Mouse (Mus musculus) MEL (cell line): ENCODE results near the gene Ctdspl. TPM values are rescaled to one million over a fixed set of nuclear protein-coding genes. Genes with fewer than 3 reads are reported as not detected.

Source experiments
- DNase-seq: peaks from one replicate; pipeline ENCODE4 v3.0.0; 2011; ENCODE audit warnings: low read depth, low spot score
- H3K27ac ChIP-seq: 2 replicates; pipeline ENCODE4 v1.5.1; 2012; ENCODE audit warnings: low read depth, mild to moderate bottlenecking, control low read depth, low read length, moderate library complexity; ENCODE audit not compliant: control insufficient read depth
- H3K27me3 ChIP-seq, 2 experiments: fragments of 150-350 bp in 1 of 2; sonication (generic) in 1 of 2; 2 replicates each; pipeline ENCODE4 v1.6.1; 2012; ENCODE audit warnings: low read length in 2 of 2, mild to moderate bottlenecking in 2 of 2, improper control_type of control experiment in 1 of 2, moderate library complexity in 1 of 2; ENCODE audit not compliant: insufficient read depth in 2 of 2, control insufficient read depth in 1 of 2
- H3K36me3 ChIP-seq, 2 experiments: 2 replicates each; pipeline ENCODE4 v1.6.1; 2012 to 2014; ENCODE audit warnings: low read length in 2 of 2, improper control_type of control experiment in 1 of 2, inconsistent platforms in 1 of 2, mild to moderate bottlenecking in 1 of 2; ENCODE audit not compliant: insufficient read depth in 2 of 2, control insufficient read depth in 1 of 2
- H3K4me1 ChIP-seq, 2 experiments: fragments of 150-350 bp in 1 of 2; sonication (generic) in 1 of 2; 2 replicates each; pipeline ENCODE4 v1.6.1; 2012; ENCODE audit warnings: low read length in 2 of 2, improper control_type of control experiment in 1 of 2, mild to moderate bottlenecking in 1 of 2; ENCODE audit not compliant: insufficient read depth in 2 of 2, control insufficient read depth in 1 of 2
- H3K4me3 ChIP-seq, 2 experiments: fragments of 150-350 bp in 1 of 2; sonication (generic) in 1 of 2; 2 replicates each; pipeline ENCODE4 v1.5.1; 2012; ENCODE audit warnings: low read depth in 2 of 2, low read length in 2 of 2, mild to moderate bottlenecking in 2 of 2, moderate library complexity in 2 of 2, control low read depth in 1 of 2, improper control_type of control experiment in 1 of 2; ENCODE audit not compliant: control insufficient read depth in 1 of 2, insufficient read depth in 1 of 2
- H3K79me2 ChIP-seq: 2 replicates; pipeline ENCODE4 v1.6.1; 2012; ENCODE audit warnings: mild to moderate bottlenecking, low read length, moderate library complexity; ENCODE audit not compliant: control insufficient read depth, poor library complexity, insufficient read depth
- H3K9ac ChIP-seq: 2 replicates; pipeline ENCODE4 v1.6.1; 2012; ENCODE audit warnings: low read depth, mild to moderate bottlenecking, control low read depth, low read length, moderate library complexity; ENCODE audit not compliant: control insufficient read depth, poor library complexity, severe bottlenecking
- H3K9me3 ChIP-seq: fragments of 150-350 bp; sonication (generic); replicated peaks from 2 replicates; pipeline ENCODE4 v1.6.1; 2012; ENCODE audit warnings: mild to moderate bottlenecking, low read length, improper control_type of control experiment, moderate library complexity; ENCODE audit not compliant: insufficient read depth
- BHLHE40 ChIP-seq: IDR thresholded peaks from 2 replicates; pipeline ENCODE4 v1.6.1; 2012; ENCODE audit warnings: low read depth, mild to moderate bottlenecking, inconsistent platforms, low read length, improper control_type of control experiment, borderline replicate concordance
- CHD1 ChIP-seq: IDR thresholded peaks from 2 replicates; pipeline ENCODE4 v1.6.1; 2012; ENCODE audit warnings: low read depth, mild to moderate bottlenecking, inconsistent platforms, low read length, improper control_type of control experiment
- CTCF ChIP-seq, 3 experiments: IDR thresholded peaks in 2 of 3; conservative IDR thresholded peaks in 1 of 3; 2 replicates each; pipeline ENCODE4 v1.5.1; 2011 to 2012; ENCODE audit warnings: low read length in 3 of 3, low read depth in 2 of 3, mild to moderate bottlenecking in 2 of 3, improper control_type of control experiment in 1 of 3, inconsistent platforms in 1 of 3, mixed read lengths in 1 of 3, moderate library complexity in 1 of 3; ENCODE audit not compliant: control insufficient read depth in 1 of 3, insufficient read depth in 1 of 3, poor library complexity in 1 of 3, severe bottlenecking in 1 of 3
- ETS1 ChIP-seq: IDR thresholded peaks from 2 replicates; pipeline ENCODE4 v1.6.1; 2012; ENCODE audit warnings: low read depth, mild to moderate bottlenecking, inconsistent platforms, low read length, improper control_type of control experiment, moderate library complexity
- GABPA ChIP-seq: IDR thresholded peaks from 2 replicates; pipeline ENCODE4 v1.6.1; 2012; ENCODE audit warnings: low read depth, mild to moderate bottlenecking, inconsistent platforms, low read length, improper control_type of control experiment, moderate library complexity
- GATA1 ChIP-seq: IDR thresholded peaks from 2 replicates; pipeline ENCODE4 v1.6.1; 2011; ENCODE audit warnings: low read depth, low read length, improper control_type of control experiment
- HCFC1 ChIP-seq: IDR thresholded peaks from 2 replicates; pipeline ENCODE4 v1.6.1; 2012; ENCODE audit warnings: low read depth, mild to moderate bottlenecking, inconsistent platforms, low read length, improper control_type of control experiment, moderate library complexity
- JUND ChIP-seq: IDR thresholded peaks from 2 replicates; pipeline ENCODE4 v1.6.1; 2011; ENCODE audit warnings: low read depth, mild to moderate bottlenecking, improper control_type of control experiment, low read length
- KAT2A ChIP-seq: conservative IDR thresholded peaks from 2 replicates; pipeline ENCODE4 v1.6.1; 2012; ENCODE audit warnings: low read depth, low read length, improper control_type of control experiment, inconsistent platforms
- MAZ ChIP-seq: IDR thresholded peaks from 2 replicates; pipeline ENCODE4 v1.6.1; 2012; ENCODE audit warnings: low read depth, mild to moderate bottlenecking, inconsistent platforms, low read length, improper control_type of control experiment
- MEF2A ChIP-seq: IDR thresholded peaks from 2 replicates; pipeline ENCODE4 v1.6.1; 2014; ENCODE audit warnings: low read depth, mild to moderate bottlenecking, inconsistent platforms, low read length, improper control_type of control experiment; ENCODE audit not compliant: poor library complexity, insufficient replicate concordance, severe bottlenecking; ENCODE audit errors: extremely low read depth
- MXI1 ChIP-seq: IDR thresholded peaks from 2 replicates; pipeline ENCODE4 v1.6.1; 2011; ENCODE audit warnings: mild to moderate bottlenecking, low read depth, low read length, improper control_type of control experiment
- MYC ChIP-seq: IDR thresholded peaks from 2 replicates; pipeline ENCODE4 v1.6.1; 2011; ENCODE audit warnings: low read depth, mild to moderate bottlenecking, low read length, improper control_type of control experiment, moderate library complexity
- NELFE ChIP-seq: IDR thresholded peaks from 2 replicates; pipeline ENCODE4 v1.6.1; 2011; ENCODE audit warnings: low read depth, low read length, improper control_type of control experiment
- NRF1 ChIP-seq: IDR thresholded peaks from 2 replicates; pipeline ENCODE4 v1.6.1; 2014; ENCODE audit warnings: low read depth, mild to moderate bottlenecking, inconsistent platforms, low read length, improper control_type of control experiment, moderate library complexity; ENCODE audit not compliant: poor library complexity, insufficient read depth, severe bottlenecking
- POLR2A ChIP-seq, 2 experiments: IDR thresholded peaks; 2 replicates each; pipeline ENCODE4 v1.6.1; 2011 to 2012; ENCODE audit warnings: low read length in 2 of 2, mild to moderate bottlenecking in 2 of 2, control low read depth in 1 of 2, improper control_type of control experiment in 1 of 2, low read depth in 1 of 2, moderate library complexity in 1 of 2; ENCODE audit not compliant: control insufficient read depth in 1 of 2, insufficient read depth in 1 of 2, poor library complexity in 1 of 2
- POLR2AphosphoS2 ChIP-seq: IDR thresholded peaks from 2 replicates; pipeline ENCODE4 v1.6.1; 2011; ENCODE audit warnings: low read length, improper control_type of control experiment
- RAD21 ChIP-seq: IDR thresholded peaks from 2 replicates; pipeline ENCODE4 v1.6.1; 2011; ENCODE audit warnings: mild to moderate bottlenecking, low read depth, low read length, improper control_type of control experiment
- SIN3A ChIP-seq: IDR thresholded peaks from 2 replicates; pipeline ENCODE4 v1.6.1; 2012; ENCODE audit warnings: low read length, improper control_type of control experiment, inconsistent platforms
- SMC3 ChIP-seq: IDR thresholded peaks from 2 replicates; pipeline ENCODE4 v1.6.1; 2011; ENCODE audit warnings: low read depth, low read length, improper control_type of control experiment
- TCF12 ChIP-seq: IDR thresholded peaks from 2 replicates; pipeline ENCODE4 v1.6.1; 2014; ENCODE audit warnings: low read depth, mild to moderate bottlenecking, inconsistent platforms, low read length, improper control_type of control experiment, moderate library complexity
- ZKSCAN1 ChIP-seq: IDR thresholded peaks from 2 replicates; pipeline ENCODE4 v1.6.1; 2012; ENCODE audit warnings: low read depth, mild to moderate bottlenecking, inconsistent platforms, low read length, improper control_type of control experiment, moderate library complexity
- ZMIZ1 ChIP-seq: IDR thresholded peaks from 2 replicates; pipeline ENCODE4 v1.6.1; 2012; ENCODE audit warnings: low read depth, mild to moderate bottlenecking, inconsistent platforms, low read length, improper control_type of control experiment, moderate library complexity
- ZNF384 ChIP-seq: IDR thresholded peaks from 2 replicates; pipeline ENCODE4 v1.6.1; 2012; ENCODE audit warnings: low read depth, mild to moderate bottlenecking, inconsistent platforms, low read length, improper control_type of control experiment
- polyA plus RNA-seq, 2 experiments: library from polyadenylated mRNA; stranded (reverse) in 1 of 2; unstranded in 1 of 2; fragments of >175 nt in 1 of 2; fragments of >200 nt in 1 of 2; gene quantifications; 2 replicates each; pipeline versions ENCODE4 v1.2.1 to v1.2.4; 2012; ENCODE audit warnings: low replicate concordance in 2 of 2, low read depth in 1 of 2; ENCODE audit not compliant: insufficient read length in 2 of 2, insufficient read depth in 1 of 2, missing spikeins in 1 of 2
- total RNA-seq: library from RNA; depleted of rRNA; stranded (reverse); fragments of 300-350 nt; gene quantifications from 2 replicates; pipeline ENCODE4 v1.2.3, GENCODE M21; 2012

The Ctdspl gene
- total and polyA plus RNA-seq, 3 experiments: 15.3 to 20.7 TPM; not detected in 1

DNA sequence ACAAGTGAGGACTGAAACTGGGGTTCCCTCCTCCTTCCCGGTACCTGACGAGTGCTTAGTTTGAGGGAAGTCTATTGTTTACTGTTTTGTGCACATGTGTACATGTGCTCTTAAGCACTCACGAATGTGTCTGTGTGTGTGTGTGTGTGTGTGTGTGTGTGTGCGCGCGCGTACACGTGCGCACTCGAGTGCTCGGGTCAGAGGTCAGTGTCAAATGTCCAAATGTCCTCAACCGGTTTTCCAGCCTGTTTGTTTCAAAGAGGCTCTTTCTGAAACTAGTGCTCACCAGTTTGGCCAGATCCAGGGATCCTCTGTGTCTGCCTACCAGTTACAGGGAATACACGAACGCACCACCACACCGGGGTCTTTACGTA, 78.4 kb downstream of the Ctdspl start:
- Histone ChIP-seq H3K27ac (no peak overlapping the region), H3K27me3 (no peaks in the 10 kb centered on the region), H3K79me2 (no peaks in the 10 kb centered on the region), H3K4me3 (no peak overlapping the region), H3K36me3 (no peaks in the 10 kb centered on the region), H3K4me1 (peaks cover 0 to 2% of the 10 kb centered on the region in 2 experiments; a peak in 1 of 4 replicates), H3K9ac (no peak overlapping the region), H3K9me3 (no peaks in the 10 kb centered on the region)
- TF ChIP-seq ZMIZ1 (no peak), BHLHE40 (no peak), JUND (no peak), KAT2A (no peak), NRF1 (no peak), CTCF (IDR thresholded peaks at IDR 0.05 in 2 of 3, conservative IDR thresholded peaks at IDR 0.05 in 1 of 3; ENCODE audit: control insufficient read depth in 1 of 3, insufficient read depth in 1 of 3, low read depth in 2 of 3, low read length in 3 of 3, poor library complexity in 1 of 3, severe bottlenecking in 1 of 3) (no peak), HCFC1 (no peak), TCF12 (no peak), ZNF384 (no peak), SIN3A (no peak), MYC (no peak), SMC3 (no peak), ETS1 (no peak), MAZ (no peak), MXI1 (no peak), MEF2A (no peak), NELFE (no peak), ZKSCAN1 (no peak), POLR2A (IDR thresholded peaks at IDR 0.05; ENCODE audit: control insufficient read depth in 1 of 2, insufficient read depth in 1 of 2, low read depth in 1 of 2, low read length in 2 of 2, poor library complexity in 1 of 2) (no peak), GATA1 (no peak)
- DNase-seq: no peak

DNA sequence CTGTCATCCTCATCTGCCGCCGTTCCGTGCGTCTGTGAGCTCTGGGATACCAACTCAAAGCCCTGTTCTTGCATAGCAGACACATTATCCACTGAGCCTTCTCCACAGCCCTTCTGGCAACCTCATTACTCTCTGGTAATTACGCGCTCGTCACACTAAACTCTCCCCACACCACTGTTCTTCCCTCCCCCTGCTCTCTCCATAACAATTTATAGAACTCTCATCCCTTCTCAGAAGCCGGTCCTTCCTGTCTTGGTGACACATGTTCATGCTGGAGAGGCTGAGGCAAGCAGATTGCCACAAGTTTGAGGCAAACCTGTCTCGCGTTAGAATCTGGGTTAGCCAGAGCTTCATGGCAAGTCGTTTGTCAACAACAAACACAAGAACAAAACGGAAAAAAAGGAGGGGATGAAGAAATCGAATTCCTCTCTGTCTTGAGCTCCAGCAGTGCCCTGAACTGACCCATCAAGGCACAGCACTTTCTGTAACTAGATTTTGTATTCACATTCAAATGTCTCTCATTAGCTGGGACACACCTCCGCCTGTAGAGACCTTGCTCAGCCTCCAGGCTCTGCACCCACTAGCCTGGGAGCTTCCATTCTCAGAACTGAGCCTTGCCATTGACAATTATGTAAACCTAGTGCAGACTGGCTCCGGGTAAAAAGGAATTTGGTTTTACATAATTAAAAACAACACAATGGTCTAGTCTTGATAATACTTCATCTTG, 79.2 kb downstream of the Ctdspl start:
- H3K27me3 ChIP-seq: no peaks in the 10 kb centered on the region
- H3K4me3 ChIP-seq: no peak overlapping the region
- H3K9me3 ChIP-seq: no peaks in the 10 kb centered on the region
- no peaks in the 10 kb centered on the region for H3K79me2 ChIP-seq
- no peak for TF ChIP-seq KAT2A
- no peak for TF ChIP-seq CHD1
- TF ChIP-seq CTCF (IDR thresholded peaks at IDR 0.05 in 2 of 3, conservative IDR thresholded peaks at IDR 0.05 in 1 of 3; ENCODE audit: control insufficient read depth in 1 of 3, insufficient read depth in 1 of 3, low read depth in 2 of 3, low read length in 3 of 3, poor library complexity in 1 of 3, severe bottlenecking in 1 of 3): no peak
- TF ChIP-seq GABPA: no peak
- no peak for TF ChIP-seq POLR2AphosphoS2
- no peak for TF ChIP-seq ZMIZ1
- TF ChIP-seq RAD21: no peak
- no peak for TF ChIP-seq GATA1
- no peak for TF ChIP-seq BHLHE40
- TF ChIP-seq SIN3A: no peak
- TF ChIP-seq NELFE: no peak
- TF ChIP-seq MXI1: no peak
- no peak for TF ChIP-seq ZKSCAN1
- no peak overlapping the region for H3K27ac ChIP-seq
- H3K36me3 ChIP-seq: no peaks in the 10 kb centered on the region
- peaks cover 0 to 2% of the 10 kb centered on the region in 2 experiments; a peak in 1 of 4 replicates for H3K4me1 ChIP-seq
- no peak for DNase-seq
- H3K9ac ChIP-seq: no peak overlapping the region
